Mouse (Mus musculus): ENCODE results near the gene Sh3bp1. TPM values are rescaled to one million over a fixed set of nuclear protein-coding genes. Genes with fewer than 3 reads are reported as not detected.

Gene Sh3bp1
- polyA plus RNA-seq, 1 experiment: 1,441 TPM

- peaks cover 27% of the 10 kb centered on the region for H3K36me3 ChIP-seq (replicated peaks; ENCODE audit: low read length)
- no peaks in the 10 kb centered on the region for H3K9me3 ChIP-seq
- no peak overlapping the region for H3K4me3 ChIP-seq (replicated peaks)
- TF ChIP-seq GATA1 (IDR thresholded peaks at IDR 0.05; ENCODE audit: borderline replicate concordance, low read length) (no peak), FLI1 (IDR thresholded peaks at IDR 0.05; ENCODE audit: low read length) (no peak)
- H3K27me3 ChIP-seq (replicated peaks): peaks cover 46% of the 10 kb centered on the region
- H3K4me1 ChIP-seq: no peaks in the 10 kb centered on the region; the same call in 1 of the 2 replicates
Observed at GRCm38 (mm10) chr15:78957021-78957420, 57.5 kb downstream of the Sh3bp1 start.

GRCm38 (mm10) chr15:78959537-78959936, 60.0 kb downstream of the Sh3bp1 start:
- peaks cover 6% of the 10 kb centered on the region; the same call in 1 of the 2 replicates for H3K4me1 ChIP-seq
- no peak for TF ChIP-seq GATA1 (IDR thresholded peaks at IDR 0.05; ENCODE audit: borderline replicate concordance, low read length)
- TF ChIP-seq FLI1 (IDR thresholded peaks at IDR 0.05; ENCODE audit: low read length): no peak
- peaks cover 39% of the 10 kb centered on the region for H3K27me3 ChIP-seq (replicated peaks)
- no peak overlapping the region for H3K4me3 ChIP-seq (replicated peaks)
- H3K36me3 ChIP-seq (replicated peaks; ENCODE audit: low read length): peaks cover 17% of the 10 kb centered on the region
- H3K9me3 ChIP-seq: no peaks in the 10 kb centered on the region

GRCm38 (mm10) chr15:78960088-78960487, 60.5 kb downstream of the Sh3bp1 start:
- peaks cover 44% of the 10 kb centered on the region for H3K27me3 ChIP-seq (replicated peaks)
- peaks cover 17% of the 10 kb centered on the region for H3K36me3 ChIP-seq (replicated peaks; ENCODE audit: low read length)
- TF ChIP-seq FLI1 (IDR thresholded peaks at IDR 0.05; ENCODE audit: low read length) (no peak), GATA1 (IDR thresholded peaks at IDR 0.05; ENCODE audit: borderline replicate concordance, low read length) (no peak)

More at GRCm38 (mm10) chr15:78960088-78960487, 60.5 kb downstream of the Sh3bp1 start:
- peaks cover 6% of the 10 kb centered on the region; the same call in 1 of the 2 replicates for H3K4me1 ChIP-seq
- H3K9me3 ChIP-seq: no peaks in the 10 kb centered on the region
- no peak overlapping the region for H3K4me3 ChIP-seq (replicated peaks)

Other genes with a start within 250 kb of the Sh3bp1 start
- 0.26 and 0.28 TPM in 2 replicates for gene Elfn2, start 181.0 kb upstream of the Sh3bp1 start, polyA plus RNA-seq (2012; ENCODE audit: insufficient read depth, low replicate concordance)
- 36.6 and 48.4 TPM in 2 replicates for gene Mfng, start 126.3 kb upstream of the Sh3bp1 start, polyA plus RNA-seq (2012; ENCODE audit: insufficient read depth, low replicate concordance)
- gene Card10, start 96.7 kb upstream of the Sh3bp1 start, polyA plus RNA-seq (2012; ENCODE audit: insufficient read depth, low replicate concordance): 1.5 and 2.1 TPM in 2 replicates
- gene Cdc42ep1, start 57.1 kb upstream of the Sh3bp1 start, polyA plus RNA-seq (2012; ENCODE audit: insufficient read depth, low replicate concordance): 1.2 and 3.7 TPM in 2 replicates
- not detected in 2 replicates for gene Lgals2, start 44.2 kb upstream of the Sh3bp1 start, polyA plus RNA-seq (2012; ENCODE audit: insufficient read depth, low replicate concordance)
- 198 and 388 TPM in 2 replicates for gene Gga1, start 22.6 kb upstream of the Sh3bp1 start, polyA plus RNA-seq (2012; ENCODE audit: insufficient read depth, low replicate concordance)
- 2.9 and 8.0 TPM in 2 replicates for gene Gm49510, start 101 bp upstream of the Sh3bp1 start, polyA plus RNA-seq (2012; ENCODE audit: insufficient read depth, low replicate concordance)
- gene Pdxp, start 14.2 kb downstream of the Sh3bp1 start, polyA plus RNA-seq (2012; ENCODE audit: insufficient read depth, low replicate concordance): 8.6 and 29.8 TPM in 2 replicates
- gene Lgals1, start 27.0 kb downstream of the Sh3bp1 start, polyA plus RNA-seq (2012; ENCODE audit: insufficient read depth, low replicate concordance): 75.3 and 689 TPM in 2 replicates
- gene Nol12, start 35.2 kb downstream of the Sh3bp1 start, polyA plus RNA-seq (2012; ENCODE audit: insufficient read depth, low replicate concordance): 16.3 and 19.1 TPM in 2 replicates
- gene Triobp, start 48.0 kb downstream of the Sh3bp1 start, polyA plus RNA-seq (2012; ENCODE audit: insufficient read depth, low replicate concordance): 97.8 and 237 TPM in 2 replicates
- gene H1f0, start 128.7 kb downstream of the Sh3bp1 start, polyA plus RNA-seq (2012; ENCODE audit: insufficient read depth, low replicate concordance): 211 and 406 TPM in 2 replicates
- gene Galr3, start 142.1 kb downstream of the Sh3bp1 start, polyA plus RNA-seq (2012; ENCODE audit: insufficient read depth, low replicate concordance): 10.8 and 18.1 TPM in 2 replicates
- gene Ankrd54, start 163.1 kb downstream of the Sh3bp1 start, polyA plus RNA-seq (2012; ENCODE audit: insufficient read depth, low replicate concordance): 32.5 and 90.9 TPM in 2 replicates
- 9.1 and 10.8 TPM in 2 replicates for gene Eif3l, start 175.4 kb downstream of the Sh3bp1 start, polyA plus RNA-seq (2012; ENCODE audit: insufficient read depth, low replicate concordance)
- gene Micall1, start 209.1 kb downstream of the Sh3bp1 start, polyA plus RNA-seq (2012; ENCODE audit: insufficient read depth, low replicate concordance): 2.0 and 8.4 TPM in 2 replicates
- gene Polr2f, start 241.2 kb downstream of the Sh3bp1 start, polyA plus RNA-seq (2012; ENCODE audit: insufficient read depth, low replicate concordance): 56.4 and 173 TPM in 2 replicates
- 4.1 TPM in 1 of 2 replicates, not detected in the other for gene 1700088E04Rik, start 241.5 kb downstream of the Sh3bp1 start, polyA plus RNA-seq (2012; ENCODE audit: insufficient read depth, low replicate concordance)